Mouse (Mus musculus): ENCODE data around the gene Six3. TPM values are rescaled to one million over a fixed set of nuclear protein-coding genes. Genes with fewer than 3 reads are reported as not detected.

Gene Six3
- polyA plus RNA-seq, 1 experiment from 2014 or later: not detected

DNA sequence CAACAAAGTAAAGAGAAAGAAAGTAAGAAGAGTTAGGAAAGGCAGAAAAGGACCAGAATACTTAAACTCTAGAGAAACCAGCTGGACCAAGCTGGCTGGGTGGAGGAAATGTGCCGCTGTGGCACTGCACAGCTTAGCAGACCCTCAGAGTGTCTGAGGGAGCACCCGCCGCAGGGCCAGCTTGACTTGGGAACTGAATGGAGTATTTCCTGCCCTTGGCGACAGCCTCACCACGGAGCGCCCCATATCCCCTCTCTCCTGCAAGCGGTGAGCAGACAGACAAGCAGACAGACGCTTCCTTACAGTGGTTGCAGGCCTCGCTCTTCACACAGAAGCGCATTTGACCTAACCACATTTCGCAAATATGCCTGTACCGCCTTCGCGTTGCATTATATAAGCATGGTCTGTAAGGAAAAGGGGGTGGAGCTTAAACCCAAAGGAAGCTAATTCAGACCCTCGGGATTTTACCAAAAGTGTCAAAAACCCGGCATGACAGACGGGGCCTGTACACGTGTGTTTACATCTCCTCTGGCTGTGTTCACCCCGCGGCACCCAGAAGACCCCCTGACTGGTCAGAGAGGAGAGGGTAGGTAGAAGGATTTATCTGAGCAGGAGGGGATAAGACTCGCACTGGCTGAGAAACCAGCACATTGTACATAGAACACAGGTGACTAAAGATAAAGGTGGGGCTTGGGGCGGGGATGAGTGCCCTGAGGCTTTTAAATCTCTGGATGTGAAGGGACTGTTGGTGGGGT lies 17.1 kb downstream of the Six3 start:
- no peak overlapping the region for H3K27ac ChIP-seq

DNA sequence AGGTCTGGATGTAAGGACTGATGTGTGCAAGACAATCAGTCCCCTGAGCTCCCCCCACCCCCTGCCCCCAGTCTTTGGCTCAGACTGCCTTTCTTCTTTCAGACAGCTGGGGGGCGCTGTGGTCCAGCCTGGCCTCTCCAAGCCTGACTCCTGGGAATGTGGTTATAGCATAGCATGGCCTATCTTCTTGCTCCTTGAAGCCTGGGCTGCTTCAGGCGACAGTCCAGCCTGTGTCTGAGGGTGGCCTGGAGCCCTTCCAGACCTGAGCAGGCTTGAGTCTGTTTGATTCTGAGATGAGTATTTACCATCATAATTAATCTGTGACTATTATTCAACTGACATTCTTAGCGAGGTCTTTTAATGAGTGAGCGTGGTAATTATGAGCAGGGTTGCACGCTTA lies 17.7 kb downstream of the Six3 start:
- Histone ChIP-seq H3K9ac (no peak overlapping the region), H3K4me1 (replicated peaks) (no peaks in the 10 kb centered on the region), H3K27ac (no peak overlapping the region), H3K4me3 (replicated peaks) (no peak overlapping the region), H3K36me3 (no peaks in the 10 kb centered on the region), H3K27me3 (peaks cover 82% of the 10 kb centered on the region), H3K9me3 (replicated peaks) (no peaks in the 10 kb centered on the region), H3K4me2 (no peak overlapping the region)
- DNase-seq (no peak), ATAC-seq (ENCODE audit: low read depth) (no peak)
- WGBS (ENCODE audit: insufficient replicate concordance): 55% methylated on average over 4 of the region's 5 CpGs

More for the DNA sequence above, 17.1 kb downstream of the Six3 start:
- 31% methylated on average over 22 of the region's 22 CpGs for WGBS (ENCODE audit: insufficient replicate concordance)
- H3K27me3 ChIP-seq: peaks cover 88% of the 10 kb centered on the region
- ATAC-seq (ENCODE audit: low read depth) (no peak), DNase-seq (no peak)
- H3K9ac ChIP-seq: no peak overlapping the region
- H3K4me3 ChIP-seq (replicated peaks): no peak overlapping the region
- no peak overlapping the region for H3K4me2 ChIP-seq
- no peaks in the 10 kb centered on the region for H3K4me1 ChIP-seq (replicated peaks)
- H3K9me3 ChIP-seq (replicated peaks): no peaks in the 10 kb centered on the region
- H3K36me3 ChIP-seq: no peaks in the 10 kb centered on the region

DNA sequence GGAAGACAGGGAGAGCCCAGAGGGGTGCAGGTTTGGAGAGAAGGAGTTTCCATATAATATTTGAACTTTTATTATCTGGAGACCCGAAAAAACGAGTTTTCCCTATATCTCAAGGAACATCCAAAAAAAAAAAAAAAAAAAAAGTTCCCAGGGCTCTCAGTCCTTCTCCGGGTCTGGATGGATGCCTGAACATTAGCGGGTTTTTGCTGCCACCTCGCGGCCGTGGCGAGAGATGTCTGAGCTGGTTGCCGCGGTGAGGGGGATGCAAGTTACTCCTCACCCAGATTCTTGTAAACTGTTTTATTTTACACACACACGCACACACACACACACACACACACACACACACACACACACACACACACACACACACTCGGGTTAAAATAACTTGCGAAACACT lies 20.2 kb downstream of the Six3 start:
- H3K9ac ChIP-seq: no peak overlapping the region
- peaks cover 67% of the 10 kb centered on the region for H3K27me3 ChIP-seq
- WGBS (ENCODE audit: insufficient replicate concordance): 2% methylated on average over 13 of the region's 13 CpGs
- H3K36me3 ChIP-seq: no peaks in the 10 kb centered on the region
- no peaks in the 10 kb centered on the region for H3K9me3 ChIP-seq (replicated peaks)
- H3K4me2 ChIP-seq: no peak overlapping the region
- H3K4me3 ChIP-seq (replicated peaks): no peak overlapping the region
- ATAC-seq (ENCODE audit: low read depth): no peak
- H3K27ac ChIP-seq: no peak overlapping the region
- no peaks in the 10 kb centered on the region for H3K4me1 ChIP-seq (replicated peaks)
- no peak for DNase-seq

DNA sequence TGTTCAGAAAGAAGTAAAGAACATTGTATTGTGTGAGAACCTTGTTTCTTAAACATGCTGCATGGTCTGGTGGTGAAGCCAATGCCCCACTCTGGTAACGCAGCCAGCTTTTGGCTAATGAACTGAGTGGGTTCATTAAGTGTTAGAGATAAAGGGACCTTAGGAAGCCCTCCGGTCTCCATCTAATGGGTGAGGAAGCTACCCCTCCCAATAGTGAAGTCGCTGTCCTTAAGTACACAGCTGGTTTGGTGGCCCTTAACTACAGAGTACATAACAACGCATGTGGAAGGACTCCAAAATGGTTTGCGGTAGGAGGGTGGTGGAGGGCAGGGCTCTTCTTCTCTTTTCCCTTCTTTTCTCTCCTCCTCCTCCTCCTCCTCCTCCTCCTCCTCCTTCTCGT lies 24.5 kb downstream of the Six3 start:
- Histone ChIP-seq H3K4me3 (replicated peaks) (no peak overlapping the region), H3K4me1 (replicated peaks) (no peaks in the 10 kb centered on the region), H3K4me2 (no peak overlapping the region), H3K27me3 (peaks cover 51% of the 10 kb centered on the region), H3K9ac (no peak overlapping the region), H3K36me3 (no peaks in the 10 kb centered on the region), H3K9me3 (replicated peaks) (no peaks in the 10 kb centered on the region), H3K27ac (no peak overlapping the region)
- DNase-seq: no peak
- no peak for ATAC-seq (ENCODE audit: low read depth)
- WGBS (ENCODE audit: insufficient replicate concordance): 56% methylated on average over 5 of the region's 6 CpGs

DNA sequence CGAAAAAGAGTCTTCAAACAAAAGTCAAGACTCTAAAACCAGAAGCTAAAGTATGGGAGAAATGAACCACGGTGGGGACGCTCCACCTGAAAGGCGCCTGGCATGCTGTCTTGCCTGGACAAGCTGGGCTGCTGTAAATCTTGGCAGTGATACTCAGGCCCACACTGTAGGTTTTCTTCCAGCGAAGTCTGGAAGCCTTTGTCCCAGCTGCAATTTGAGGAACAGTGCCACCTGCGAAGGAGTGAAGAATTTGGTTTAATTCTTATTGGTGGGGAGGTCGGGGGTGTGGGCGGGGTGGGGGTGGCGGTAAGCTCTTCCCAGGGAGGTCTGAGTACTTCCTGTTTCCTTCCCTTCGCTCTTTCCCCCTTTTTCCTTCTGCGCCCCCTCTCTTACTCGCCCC lies 31.9 kb downstream of the Six3 start:
- Histone ChIP-seq H3K27me3 (peaks cover 64% of the 10 kb centered on the region), H3K4me2 (peak overlapping the region; percentile 14; the same call in 1 of the 2 replicates), H3K4me1 (replicated peaks) (no peaks in the 10 kb centered on the region), H3K36me3 (no peaks in the 10 kb centered on the region), H3K9ac (no peak overlapping the region), H3K27ac (no peak overlapping the region), H3K9me3 (replicated peaks) (no peaks in the 10 kb centered on the region), H3K4me3 (replicated peaks) (no peak overlapping the region)
- WGBS (ENCODE audit: insufficient replicate concordance): 9% methylated on average over 9 of the region's 12 CpGs
- DNase-seq: no peak
- no peak for ATAC-seq (ENCODE audit: low read depth)

DNA sequence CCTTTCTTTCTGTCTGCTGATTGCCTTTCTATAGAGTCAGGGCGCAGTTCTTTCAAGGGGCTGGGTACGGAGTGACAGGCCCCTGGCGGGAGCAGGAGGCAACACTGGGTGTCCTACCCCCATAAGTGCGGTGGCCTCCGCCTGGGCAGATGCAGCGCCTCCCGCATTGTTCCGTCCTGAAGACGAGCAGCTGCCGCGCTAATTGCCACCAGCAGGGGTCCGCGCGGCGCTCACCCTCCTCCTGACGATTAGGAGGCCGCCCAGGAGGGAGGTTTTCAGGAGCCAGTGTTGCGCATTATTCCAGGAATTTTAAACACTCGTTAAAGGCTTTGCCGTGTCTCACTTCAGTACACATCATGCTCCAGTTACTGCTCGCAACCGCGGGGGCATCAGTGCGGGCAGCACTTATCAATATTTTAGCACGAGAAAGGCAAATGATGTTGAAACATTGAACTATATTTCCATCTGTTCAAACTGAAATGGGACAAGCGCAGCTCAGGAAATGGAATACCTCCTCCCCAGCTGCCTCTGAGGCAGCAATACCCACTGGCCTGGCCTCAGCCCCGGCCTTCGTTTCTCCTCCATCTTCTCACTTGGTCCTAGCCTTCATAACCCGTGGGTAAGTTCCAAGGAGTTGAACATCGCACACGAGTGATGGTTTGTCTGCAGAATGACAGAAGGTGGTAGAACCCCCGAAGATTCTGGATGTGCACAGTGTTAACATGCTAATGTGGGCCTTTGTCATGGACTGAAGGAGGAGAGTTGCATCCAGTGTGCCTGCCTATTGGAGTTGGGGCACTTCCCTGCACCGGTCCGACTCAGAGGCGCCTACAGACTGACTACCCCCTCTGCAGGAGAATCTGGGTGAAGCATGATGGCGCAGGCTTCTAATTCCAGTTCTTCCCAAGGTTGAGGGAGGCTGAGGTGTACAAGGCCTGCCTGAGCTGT lies 32.6 kb downstream of the Six3 start:
- no peaks in the 10 kb centered on the region for H3K36me3 ChIP-seq
- no peaks in the 10 kb centered on the region for H3K9me3 ChIP-seq (replicated peaks)
- ATAC-seq (ENCODE audit: low read depth) (no peak), DNase-seq (no peak)
- H3K4me2 ChIP-seq: peak overlapping the region; percentile 24; the same call in 1 of the 2 replicates
- no peaks in the 10 kb centered on the region for H3K4me1 ChIP-seq (replicated peaks)
- no peak overlapping the region for H3K9ac ChIP-seq
- H3K4me3 ChIP-seq (replicated peaks): no peak overlapping the region
- H3K27ac ChIP-seq: no peak overlapping the region
- H3K27me3 ChIP-seq: peaks cover 62% of the 10 kb centered on the region
- WGBS (ENCODE audit: insufficient replicate concordance): 3% methylated on average over 36 of the region's 36 CpGs

DNA sequence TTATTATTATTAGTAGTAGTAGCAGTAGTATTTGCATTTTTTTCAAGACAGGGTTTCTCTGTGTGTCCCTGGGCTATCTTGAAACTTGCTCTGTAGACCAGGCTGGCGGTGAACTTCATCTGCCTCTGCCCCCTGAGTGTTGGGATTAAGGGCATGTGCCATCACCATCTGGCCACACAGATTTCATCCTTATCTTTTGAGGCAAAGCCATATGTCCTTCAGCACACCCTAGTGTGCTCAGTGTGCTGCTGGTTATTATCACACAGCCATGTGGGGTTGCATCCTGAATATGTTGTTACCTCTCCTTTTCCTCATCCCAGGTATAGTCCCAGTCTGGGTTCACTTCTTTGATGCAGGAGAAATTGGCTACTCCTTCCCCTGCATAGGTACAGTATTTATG lies 46.6 kb downstream of the Six3 start:
- no peak for DNase-seq
- Histone ChIP-seq H3K9me3 (replicated peaks) (no peaks in the 10 kb centered on the region), H3K36me3 (no peaks in the 10 kb centered on the region), H3K4me3 (replicated peaks) (no peak overlapping the region), H3K4me1 (replicated peaks) (no peaks in the 10 kb centered on the region), H3K27me3 (peaks cover 36% of the 10 kb centered on the region), H3K9ac (no peak overlapping the region), H3K27ac (no peak overlapping the region), H3K4me2 (no peak overlapping the region)
- WGBS (ENCODE audit: insufficient replicate concordance): 39% methylated on average over 1 of the region's 1 CpGs
- no peak for ATAC-seq (ENCODE audit: low read depth)

DNA sequence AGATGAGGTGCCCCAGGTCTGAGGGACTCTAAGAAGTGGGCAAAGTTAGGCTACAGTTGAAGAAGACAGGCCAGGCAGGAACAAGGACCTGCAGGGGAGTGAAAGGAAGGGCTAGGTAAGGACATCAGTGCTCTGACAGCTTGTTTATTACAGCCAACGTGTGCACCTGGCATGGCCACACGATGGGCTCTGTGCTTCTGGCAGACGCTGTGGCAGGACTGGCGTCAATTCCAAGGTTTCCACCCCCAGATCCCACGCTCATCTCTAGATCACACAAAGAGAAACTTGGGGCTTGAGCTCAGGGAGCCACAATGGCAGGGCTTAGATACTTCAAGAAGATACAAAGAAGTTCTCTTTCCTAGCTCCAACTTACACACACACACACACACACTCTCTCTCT lies 48.1 kb downstream of the Six3 start:
- Histone ChIP-seq H3K4me1 (replicated peaks) (no peaks in the 10 kb centered on the region), H3K27me3 (peaks cover 45% of the 10 kb centered on the region), H3K4me3 (replicated peaks) (no peak overlapping the region), H3K9me3 (replicated peaks) (no peaks in the 10 kb centered on the region), H3K4me2 (no peak overlapping the region), H3K9ac (no peak overlapping the region), H3K36me3 (no peaks in the 10 kb centered on the region), H3K27ac (no peak overlapping the region)
- WGBS (ENCODE audit: insufficient replicate concordance): 52% methylated on average over 5 of the region's 5 CpGs
- ATAC-seq (ENCODE audit: low read depth) (no peak), DNase-seq (no peak)

DNA sequence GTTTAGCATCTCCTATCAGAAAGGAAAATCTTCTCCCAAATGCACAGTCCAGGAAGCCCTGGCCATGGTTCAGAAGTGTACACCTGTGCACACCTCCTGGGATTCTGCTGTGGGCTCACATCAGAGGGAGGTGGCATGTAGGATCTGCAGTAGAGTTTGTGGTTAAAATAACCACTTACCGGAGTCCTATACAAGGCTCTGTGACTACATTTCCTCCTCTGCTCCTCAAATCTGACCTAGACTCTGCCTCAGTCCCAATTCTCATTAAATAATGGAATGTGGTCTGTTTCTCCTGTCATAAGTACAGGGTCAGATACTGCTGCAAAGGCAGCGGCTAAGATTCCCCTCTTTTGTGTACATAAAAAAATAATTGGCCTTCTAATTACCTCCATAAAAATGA lies 50.8 kb downstream of the Six3 start:
- no peak overlapping the region for H3K4me2 ChIP-seq
- no peaks in the 10 kb centered on the region for H3K4me1 ChIP-seq (replicated peaks)
- ATAC-seq (ENCODE audit: low read depth) (no peak), DNase-seq (no peak)
- H3K27me3 ChIP-seq: peaks cover 47% of the 10 kb centered on the region
- no peaks in the 10 kb centered on the region for H3K36me3 ChIP-seq
- H3K4me3 ChIP-seq (replicated peaks): no peak overlapping the region
- WGBS (ENCODE audit: insufficient replicate concordance): 32% methylated on average over 2 of the region's 2 CpGs
- no peak overlapping the region for H3K27ac ChIP-seq
- no peaks in the 10 kb centered on the region for H3K9me3 ChIP-seq (replicated peaks)
- H3K9ac ChIP-seq: no peak overlapping the region

DNA sequence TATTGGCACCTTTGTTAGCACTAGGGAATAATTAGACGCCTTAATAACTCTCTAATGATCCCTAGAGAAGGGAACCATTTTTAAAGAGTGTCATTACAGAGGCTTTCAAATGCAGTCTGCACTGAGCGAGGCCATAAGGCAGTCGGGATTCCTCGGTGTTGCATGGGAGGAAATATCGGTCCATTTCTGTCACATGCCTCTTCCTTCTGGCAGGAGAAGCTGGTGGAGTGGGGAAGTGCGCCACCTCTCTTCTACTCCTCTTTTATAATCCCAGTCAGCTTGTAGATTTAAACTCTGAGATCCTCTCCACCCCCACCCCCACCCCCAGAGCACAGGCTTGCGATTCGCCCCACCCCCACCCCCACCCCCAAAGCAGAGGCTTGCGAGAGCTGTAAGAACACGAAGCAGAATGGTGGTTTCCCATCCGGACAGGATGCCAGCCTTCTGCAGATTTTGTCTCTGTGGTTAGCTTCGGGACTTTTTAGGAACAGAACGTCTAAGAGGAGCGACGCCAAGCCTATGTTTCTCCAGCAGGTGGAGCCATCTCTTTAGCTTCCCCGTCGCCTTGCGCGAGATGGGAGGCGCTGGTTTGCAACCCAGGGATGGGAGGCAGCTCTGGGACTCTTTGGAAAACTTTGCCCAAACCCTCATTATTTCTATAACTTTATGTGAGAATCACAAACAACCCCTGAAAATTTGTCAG lies 51.4 kb downstream of the Six3 start:
- ATAC-seq (ENCODE audit: low read depth) (no peak), DNase-seq (peak; percentile 31)
- Histone ChIP-seq H3K4me1 (replicated peaks) (no peaks in the 10 kb centered on the region), H3K27me3 (peaks cover 44% of the 10 kb centered on the region), H3K9ac (no peak overlapping the region), H3K36me3 (no peaks in the 10 kb centered on the region), H3K4me2 (0 out of 2 replicates have a peak overlapping the region, but pooled peaks have one; percentile 14), H3K9me3 (replicated peaks) (no peaks in the 10 kb centered on the region), H3K4me3 (replicated peaks) (no peak overlapping the region), H3K27ac (no peak overlapping the region)
- WGBS (ENCODE audit: insufficient replicate concordance): 2% methylated on average over 20 of the region's 20 CpGs

Data from liver, embryonic 13.5 days (tissue).